Mouse (Mus musculus) Muller cell, postnatal 12 days (primary cell): ENCODE results near the gene Cnga4.
"Not testable (repeated sequence)": the region's sequence is repeated elsewhere in the genome, so short reads cannot be mapped to it uniquely, and the experiment has no call there.

ENCODE experiments used
- DNase-seq: peaks from one replicate; pipeline ENCODE4 v3.0.0-alpha.2; 2015; ENCODE audit errors: inconsistent ontology term

Cnga4 gene

DNA sequence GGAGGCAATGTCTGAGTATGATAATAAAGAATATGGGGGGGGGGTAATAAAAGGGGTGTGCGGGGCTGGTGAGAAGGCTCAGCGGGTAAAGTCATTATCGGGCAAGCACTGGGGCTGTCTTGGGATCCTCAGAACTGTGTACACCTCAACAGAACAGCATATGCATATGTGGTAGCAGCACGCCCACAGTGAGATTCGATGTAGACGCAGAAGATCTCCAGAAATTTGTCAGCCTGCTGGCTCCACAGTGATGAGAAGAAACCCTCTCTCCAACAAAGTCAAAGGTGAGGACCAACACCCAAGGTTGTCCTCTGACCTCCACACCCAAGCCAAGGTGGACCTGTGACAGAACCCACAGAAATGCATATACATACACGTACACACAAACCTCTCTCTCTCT is 12.2 kb downstream of the Cnga4 start:
- DNase-seq = no peak

DNA sequence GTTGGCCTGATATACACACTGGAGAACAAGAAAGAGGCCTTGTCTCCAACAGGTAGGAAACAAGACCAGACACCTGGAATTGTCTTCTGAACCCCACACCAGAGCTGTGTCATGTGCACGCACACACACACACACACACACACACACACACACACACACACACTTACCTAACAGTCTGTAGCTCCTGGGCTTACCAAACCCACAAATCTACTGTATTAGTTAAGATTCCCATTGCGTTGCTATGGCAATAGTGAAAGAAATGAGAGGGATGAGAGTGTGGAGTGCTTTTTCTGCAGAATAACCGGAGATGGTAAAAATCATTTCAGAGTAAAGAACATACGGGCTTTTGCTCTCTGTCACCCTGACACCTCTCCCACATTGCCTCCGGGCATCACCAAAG is 13.7 kb downstream of the Cnga4 start:
- no peak for DNase-seq

DNA sequence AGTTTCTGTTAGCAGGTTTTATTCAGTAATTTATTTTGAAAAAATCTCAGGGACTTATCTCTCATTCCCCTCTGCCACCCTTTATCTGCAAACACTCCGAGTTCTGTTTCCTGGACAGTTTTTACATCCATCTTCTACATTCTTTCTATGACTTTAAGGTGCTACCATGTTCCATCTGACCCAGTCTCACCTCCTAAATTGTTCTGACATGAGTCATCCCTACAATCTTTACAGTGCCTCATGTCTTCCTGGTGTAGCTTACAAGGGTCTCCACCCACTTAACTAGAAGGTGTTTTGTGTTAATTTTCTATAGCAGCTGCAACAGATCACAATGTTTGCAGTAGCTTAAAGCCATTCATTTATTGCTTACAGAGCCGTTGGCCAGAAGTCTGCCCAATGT is 16.5 kb downstream of the Cnga4 start:
- DNase-seq = no peak

- DNase-seq = no peak
Observed at GRCm38 (mm10) chr7:105424368-105424767, 20.0 kb downstream of the Cnga4 start.

DNA sequence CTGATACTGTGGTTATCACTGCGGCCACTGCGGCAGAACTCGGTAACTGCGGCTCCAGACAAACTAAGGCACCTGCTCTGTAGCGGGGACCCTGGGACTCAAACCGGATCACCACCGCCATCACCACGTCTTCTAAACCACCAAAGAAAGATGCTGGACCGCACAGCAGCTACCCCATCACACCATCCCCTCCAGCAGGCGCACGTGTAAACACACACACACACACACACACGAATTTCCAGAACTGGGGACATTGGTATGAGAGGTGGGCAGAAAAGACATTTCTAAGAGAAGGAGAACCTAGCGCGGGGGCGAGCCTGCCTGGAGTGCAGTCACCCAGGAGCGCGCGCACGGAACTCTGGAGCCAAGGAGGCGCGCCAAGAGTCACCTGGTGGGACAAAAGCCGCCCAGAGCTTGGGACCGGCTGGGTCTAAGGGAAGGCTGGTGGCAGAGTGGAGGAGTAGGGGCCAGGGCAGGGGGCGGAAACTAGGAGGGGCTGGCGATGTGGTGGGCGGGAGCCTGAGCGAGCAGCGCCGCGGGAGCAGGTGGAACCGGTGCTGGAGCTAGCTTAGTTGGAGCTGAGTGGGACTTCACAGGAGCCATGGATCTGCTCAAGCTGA is 21.2 kb downstream of the Cnga4 start, which contains the start of gene Cckbr:
Cckbr (plus strand) TSS at position 308 of the 620 bp plus-strand sequence.
- DNase-seq = peak; percentile 9

DNA sequence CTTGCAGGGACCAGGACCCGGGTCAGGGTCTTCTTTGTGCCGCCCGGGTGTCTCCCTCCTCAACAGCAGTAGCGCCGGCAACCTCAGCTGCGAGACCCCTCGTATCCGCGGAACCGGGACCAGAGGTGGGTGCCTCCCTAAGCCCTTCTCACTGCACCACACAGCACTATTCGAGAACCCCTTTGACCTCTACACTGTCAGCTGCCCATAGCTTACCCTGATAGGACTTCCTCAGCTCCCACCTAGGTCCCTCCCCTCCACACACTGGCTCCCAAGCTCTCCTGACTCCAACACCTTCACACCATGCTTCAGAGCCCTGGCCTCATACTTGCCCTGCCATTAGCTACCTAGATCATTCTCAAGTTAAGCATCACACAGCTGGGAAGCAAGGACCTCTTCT is 21.7 kb downstream of the Cnga4 start:
- DNase-seq = no peak

DNA sequence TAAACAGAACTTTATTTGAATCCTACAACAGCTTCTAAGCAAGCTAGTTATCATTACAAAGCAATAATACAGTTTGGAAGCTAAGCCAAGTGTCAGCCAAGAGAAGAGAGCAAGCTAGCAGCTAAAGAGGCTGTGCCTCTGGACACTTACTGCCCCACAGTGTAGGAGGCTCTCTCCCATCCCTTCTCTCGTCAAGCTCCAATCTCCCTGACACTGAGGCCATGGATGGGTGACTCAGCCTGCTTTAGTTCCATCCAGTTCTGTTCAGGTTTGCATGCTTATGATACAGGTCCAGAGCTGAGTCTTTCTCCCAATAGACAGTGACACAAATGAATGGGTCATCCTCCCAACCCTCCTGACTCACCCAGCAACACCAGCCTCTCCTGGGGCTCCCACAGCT is 27.7 kb downstream of the Cnga4 start:
- no peak for DNase-seq

- DNase-seq = no peak
Observed at GRCm38 (mm10) chr7:105433859-105434258, 29.5 kb downstream of the Cnga4 start.

GRCm38 (mm10) chr7:105434798-105435197 is 30.4 kb downstream of the Cnga4 start:
- no peak for DNase-seq

- DNase-seq = no peak
Observed at GRCm38 (mm10) chr7:105437979-105438772, 33.8 kb downstream of the Cnga4 start.

GRCm38 (mm10) chr7:105441426-105441825 is 37.1 kb downstream of the Cnga4 start:
- DNase-seq = no peak

DNA sequence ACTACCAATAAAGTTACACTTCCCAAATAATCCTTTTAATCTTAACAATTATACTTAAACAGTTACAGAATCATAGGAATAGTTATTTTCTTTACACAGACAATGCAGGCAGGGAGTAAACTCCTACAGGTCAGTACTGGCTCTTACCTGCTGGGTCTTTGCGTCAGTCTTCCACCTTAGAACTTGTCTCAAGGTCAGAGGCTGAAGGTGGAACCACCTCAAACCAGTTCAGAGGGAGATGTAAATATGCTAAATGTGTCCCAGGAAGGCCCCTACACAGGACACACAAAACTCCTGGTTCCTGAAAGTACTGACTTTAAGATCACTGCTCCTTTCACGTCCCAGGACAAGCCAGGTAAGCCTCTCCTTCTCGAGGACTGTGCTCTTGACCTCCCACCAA is 40.7 kb downstream of the Cnga4 start:
- no peak for DNase-seq

DNA sequence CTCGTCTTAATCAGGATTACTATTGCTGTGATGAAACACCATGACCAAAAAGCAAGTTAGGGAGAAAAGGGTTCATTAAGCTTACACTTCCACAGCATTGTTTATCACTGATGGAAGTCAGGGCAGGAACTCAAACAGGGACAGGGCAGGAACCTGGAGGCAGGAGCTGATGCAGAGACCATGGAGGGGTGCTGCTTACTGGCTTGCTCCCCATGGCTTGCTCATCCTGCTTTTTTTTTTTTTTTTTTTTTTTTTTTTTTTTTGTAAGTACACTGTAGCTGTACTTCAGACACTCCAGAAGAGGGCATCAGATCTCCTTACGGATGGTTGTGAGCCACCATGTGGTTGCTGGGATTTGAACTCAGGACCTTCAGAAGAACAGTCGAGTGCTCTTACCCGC is 49.0 kb downstream of the Cnga4 start:
- DNase-seq = not testable (repeated sequence)
